Mouse (Mus musculus): ENCODE results near the gene Psenen. TPM values are rescaled to one million over a fixed set of nuclear protein-coding genes. Genes with fewer than 3 reads are reported as not detected.

The Psenen gene
- polyA plus RNA-seq (2014; fragmentation: Illumina TruSeq; extraction: RNeasy Lipid Tissue Mini Kit (QIAGEN cat#74804); ENCODE audit: low read depth, low replicate concordance), result 31.7 TPM

GRCm38 (mm10) chr7:30563117-30563905, at the start of gene Psenen, which contains the start of the genes U2af1l4 and Gm49396:
TSS of gene Psenen (minus strand) at chr7:30563627.
TSS of gene U2af1l4 (plus strand) at chr7:30563301.
TSS of gene Gm49396 (plus strand) at chr7:30563344.

GRCm38 (mm10) chr7:30612654-30613402, 49.4 kb upstream of the Psenen start, which contains the start of gene Upk1a:
TSS of gene Upk1a (minus strand) at chr7:30612847.

GRCm38 (mm10) chr7:30598786-30599185, 35.4 kb upstream of the Psenen start, which contains the start of gene Zbtb32:
TSS of gene Zbtb32 (minus strand) at chr7:30598909.

GRCm38 (mm10) chr7:30588676-30589434, 25.4 kb upstream of the Psenen start, which contains the start of gene Kmt2b:
TSS of gene Kmt2b (minus strand) at chr7:30588726.

GRCm38 (mm10) chr7:30564970-30565571, 1.6 kb upstream of the Psenen start, which contains the start of gene Igflr1:
TSS of gene Igflr1 (plus strand) at chr7:30565427.

GRCm38 (mm10) chr7:30559443-30559954, 3.9 kb downstream of the Psenen start, which contains the start of gene Lin37:
TSS of gene Lin37 (minus strand) at chr7:30559838.

GRCm38 (mm10) chr7:30552102-30553020, 11.1 kb downstream of the Psenen start, which contains the start of the genes Hspb6 and Proser3:
TSS of gene Hspb6 (plus strand) at chr7:30552178.
TSS of gene Proser3 (minus strand) at chr7:30552299.

GRCm38 (mm10) chr7:30534633-30535577, 28.5 kb downstream of the Psenen start, which contains the start of gene Arhgap33:
TSS of gene Arhgap33 (minus strand) at chr7:30535060.

Other genes with a start within 250 kb of the Psenen start
- 2.3 TPM for gene Syne4, start 248.8 kb downstream of the Psenen start, polyA plus RNA-seq (2014; fragmentation: Illumina TruSeq; extraction: RNeasy Lipid Tissue Mini Kit (QIAGEN cat#74804); ENCODE audit: low read depth, low replicate concordance)
- 1.2 TPM for gene E130208F15Rik, start 241.9 kb downstream of the Psenen start, polyA plus RNA-seq (2014; fragmentation: Illumina TruSeq; extraction: RNeasy Lipid Tissue Mini Kit (QIAGEN cat#74804); ENCODE audit: low read depth, low replicate concordance)
- gene Sdhaf1, start 239.7 kb downstream of the Psenen start, polyA plus RNA-seq (2014; fragmentation: Illumina TruSeq; extraction: RNeasy Lipid Tissue Mini Kit (QIAGEN cat#74804); ENCODE audit: low read depth, low replicate concordance), result 3.0 TPM
- gene Lrfn3, start 200.9 kb downstream of the Psenen start, polyA plus RNA-seq (2014; fragmentation: Illumina TruSeq; extraction: RNeasy Lipid Tissue Mini Kit (QIAGEN cat#74804); ENCODE audit: low read depth, low replicate concordance), result 1.4 TPM
- 3.2 TPM for gene Tyrobp, start 149.9 kb downstream of the Psenen start, polyA plus RNA-seq (2014; fragmentation: Illumina TruSeq; extraction: RNeasy Lipid Tissue Mini Kit (QIAGEN cat#74804); ENCODE audit: low read depth, low replicate concordance)
- gene Hcst, start 143.8 kb downstream of the Psenen start, polyA plus RNA-seq (2014; fragmentation: Illumina TruSeq; extraction: RNeasy Lipid Tissue Mini Kit (QIAGEN cat#74804); ENCODE audit: low read depth, low replicate concordance), result not detected
- gene Nfkbid, start 141.9 kb downstream of the Psenen start, polyA plus RNA-seq (2014; fragmentation: Illumina TruSeq; extraction: RNeasy Lipid Tissue Mini Kit (QIAGEN cat#74804); ENCODE audit: low read depth, low replicate concordance), result not detected
- 8.6 TPM for gene Aplp1, start 118.1 kb downstream of the Psenen start, polyA plus RNA-seq (2014; fragmentation: Illumina TruSeq; extraction: RNeasy Lipid Tissue Mini Kit (QIAGEN cat#74804); ENCODE audit: low read depth, low replicate concordance)
- gene Kirrel2, start 105.9 kb downstream of the Psenen start, polyA plus RNA-seq (2014; fragmentation: Illumina TruSeq; extraction: RNeasy Lipid Tissue Mini Kit (QIAGEN cat#74804); ENCODE audit: low read depth, low replicate concordance), result not detected
- gene Nphs1, start 105.3 kb downstream of the Psenen start, polyA plus RNA-seq (2014; fragmentation: Illumina TruSeq; extraction: RNeasy Lipid Tissue Mini Kit (QIAGEN cat#74804); ENCODE audit: low read depth, low replicate concordance), result not detected
- not detected for gene Prodh2, start 70.0 kb downstream of the Psenen start, polyA plus RNA-seq (2014; fragmentation: Illumina TruSeq; extraction: RNeasy Lipid Tissue Mini Kit (QIAGEN cat#74804); ENCODE audit: low read depth, low replicate concordance)
- 0.23 TPM for gene Arhgap33, start 28.6 kb downstream of the Psenen start, polyA plus RNA-seq (2014; fragmentation: Illumina TruSeq; extraction: RNeasy Lipid Tissue Mini Kit (QIAGEN cat#74804); ENCODE audit: low read depth, low replicate concordance)
- 50.0 TPM for gene Hspb6, start 11.4 kb downstream of the Psenen start, polyA plus RNA-seq (2014; fragmentation: Illumina TruSeq; extraction: RNeasy Lipid Tissue Mini Kit (QIAGEN cat#74804); ENCODE audit: low read depth, low replicate concordance)
- gene Proser3, start 11.3 kb downstream of the Psenen start, polyA plus RNA-seq (2014; fragmentation: Illumina TruSeq; extraction: RNeasy Lipid Tissue Mini Kit (QIAGEN cat#74804); ENCODE audit: low read depth, low replicate concordance), result 1.5 TPM
- gene Lin37, start 3.8 kb downstream of the Psenen start, polyA plus RNA-seq (2014; fragmentation: Illumina TruSeq; extraction: RNeasy Lipid Tissue Mini Kit (QIAGEN cat#74804); ENCODE audit: low read depth, low replicate concordance), result 6.5 TPM
- 13.9 TPM for gene U2af1l4, start 326 bp downstream of the Psenen start, polyA plus RNA-seq (2014; fragmentation: Illumina TruSeq; extraction: RNeasy Lipid Tissue Mini Kit (QIAGEN cat#74804); ENCODE audit: low read depth, low replicate concordance)
- 3.4 TPM for gene Gm49396, start 283 bp downstream of the Psenen start, polyA plus RNA-seq (2014; fragmentation: Illumina TruSeq; extraction: RNeasy Lipid Tissue Mini Kit (QIAGEN cat#74804); ENCODE audit: low read depth, low replicate concordance)
- gene Igflr1, start 1.8 kb upstream of the Psenen start, polyA plus RNA-seq (2014; fragmentation: Illumina TruSeq; extraction: RNeasy Lipid Tissue Mini Kit (QIAGEN cat#74804); ENCODE audit: low read depth, low replicate concordance), result not detected
- 5.8 TPM for gene Kmt2b, start 25.1 kb upstream of the Psenen start, polyA plus RNA-seq (2014; fragmentation: Illumina TruSeq; extraction: RNeasy Lipid Tissue Mini Kit (QIAGEN cat#74804); ENCODE audit: low read depth, low replicate concordance)
- not detected for gene Zbtb32, start 35.3 kb upstream of the Psenen start, polyA plus RNA-seq (2014; fragmentation: Illumina TruSeq; extraction: RNeasy Lipid Tissue Mini Kit (QIAGEN cat#74804); ENCODE audit: low read depth, low replicate concordance)
- not detected for gene Upk1a, start 49.2 kb upstream of the Psenen start, polyA plus RNA-seq (2014; fragmentation: Illumina TruSeq; extraction: RNeasy Lipid Tissue Mini Kit (QIAGEN cat#74804); ENCODE audit: low read depth, low replicate concordance)
- gene Cox6b1, start 62.5 kb upstream of the Psenen start, polyA plus RNA-seq (2014; fragmentation: Illumina TruSeq; extraction: RNeasy Lipid Tissue Mini Kit (QIAGEN cat#74804); ENCODE audit: low read depth, low replicate concordance), result 1,385 TPM
- gene Etv2, start 72.2 kb upstream of the Psenen start, polyA plus RNA-seq (2014; fragmentation: Illumina TruSeq; extraction: RNeasy Lipid Tissue Mini Kit (QIAGEN cat#74804); ENCODE audit: low read depth, low replicate concordance), result not detected
- not detected for gene Rbm42, start 86.7 kb upstream of the Psenen start, polyA plus RNA-seq (2014; fragmentation: Illumina TruSeq; extraction: RNeasy Lipid Tissue Mini Kit (QIAGEN cat#74804); ENCODE audit: low read depth, low replicate concordance)
- 2.0 TPM for gene Haus5, start 101.4 kb upstream of the Psenen start, polyA plus RNA-seq (2014; fragmentation: Illumina TruSeq; extraction: RNeasy Lipid Tissue Mini Kit (QIAGEN cat#74804); ENCODE audit: low read depth, low replicate concordance)
- gene Pmis2, start 108.0 kb upstream of the Psenen start, polyA plus RNA-seq (2014; fragmentation: Illumina TruSeq; extraction: RNeasy Lipid Tissue Mini Kit (QIAGEN cat#74804); ENCODE audit: low read depth, low replicate concordance), result not detected
- gene 2200002J24Rik, start 135.3 kb upstream of the Psenen start, polyA plus RNA-seq (2014; fragmentation: Illumina TruSeq; extraction: RNeasy Lipid Tissue Mini Kit (QIAGEN cat#74804); ENCODE audit: low read depth, low replicate concordance), result not detected
- not detected for gene Atp4a, start 148.6 kb upstream of the Psenen start, polyA plus RNA-seq (2014; fragmentation: Illumina TruSeq; extraction: RNeasy Lipid Tissue Mini Kit (QIAGEN cat#74804); ENCODE audit: low read depth, low replicate concordance)
- gene Tmem147, start 165.9 kb upstream of the Psenen start, polyA plus RNA-seq (2014; fragmentation: Illumina TruSeq; extraction: RNeasy Lipid Tissue Mini Kit (QIAGEN cat#74804); ENCODE audit: low read depth, low replicate concordance), result 14.1 TPM
- not detected for gene Gapdhs, start 180.1 kb upstream of the Psenen start, polyA plus RNA-seq (2014; fragmentation: Illumina TruSeq; extraction: RNeasy Lipid Tissue Mini Kit (QIAGEN cat#74804); ENCODE audit: low read depth, low replicate concordance)
- 12.7 TPM for gene Sbsn, start 187.8 kb upstream of the Psenen start, polyA plus RNA-seq (2014; fragmentation: Illumina TruSeq; extraction: RNeasy Lipid Tissue Mini Kit (QIAGEN cat#74804); ENCODE audit: low read depth, low replicate concordance)
- 7.0 TPM for gene Dmkn, start 200.1 kb upstream of the Psenen start, polyA plus RNA-seq (2014; fragmentation: Illumina TruSeq; extraction: RNeasy Lipid Tissue Mini Kit (QIAGEN cat#74804); ENCODE audit: low read depth, low replicate concordance)
- not detected for gene Krtdap, start 224.3 kb upstream of the Psenen start, polyA plus RNA-seq (2014; fragmentation: Illumina TruSeq; extraction: RNeasy Lipid Tissue Mini Kit (QIAGEN cat#74804); ENCODE audit: low read depth, low replicate concordance)

Measured in adrenal gland, adult 10 weeks (tissue).